Mouse (Mus musculus): ENCODE data around the gene Astl. TPM values are rescaled to one million over a fixed set of nuclear protein-coding genes. Genes with fewer than 3 reads are reported as not detected.

Gene Astl
- polyA plus RNA-seq, 2 experiments = 0.04 to 0.40 TPM

GRCm38 (mm10) chr2:127337531-127337930, 908 bp upstream of the Astl start:
- H3K9ac ChIP-seq (ENCODE audit: low read depth, low read length, severe bottlenecking) = no peak overlapping the region
- 0 out of 2 replicates have a peak, but pooled peaks cover 3% of the 10 kb centered on the region for H3K4me1 ChIP-seq (ENCODE audit: control insufficient read depth, insufficient read depth, low read length)
- WGBS = 64% methylated on average over 11 of the region's 11 CpGs
- H3K4me2 ChIP-seq (replicated peaks; ENCODE audit: low read depth, low read length, severe bottlenecking) = no peak overlapping the region
- peaks cover 13% of the 10 kb centered on the region; the same call in 1 of the 2 replicates for H3K27me3 ChIP-seq (ENCODE audit: control insufficient read depth, insufficient read depth, low read length)
- H3K36me3 ChIP-seq (ENCODE audit: control insufficient read depth, insufficient read depth, low read length) = no peaks in the 10 kb centered on the region
- ATAC-seq (ENCODE audit: low FRiP score, low read depth) (no peak), DNase-seq (ENCODE audit: low spot score) (no peak)
- H3K4me3 ChIP-seq (replicated peaks; ENCODE audit: low read length) = 0 out of 2 replicates have a peak overlapping the region, but pooled peaks have one; percentile 57
- TF ChIP-seq POLR2A (IDR thresholded peaks at IDR 0.05; ENCODE audit: borderline replicate concordance, extremely low read depth, insufficient read depth, insufficient read length) = no peak
- no peak overlapping the region for H3K27ac ChIP-seq (replicated peaks; ENCODE audit: low read depth, low read length)
- H3K9me3 ChIP-seq (ENCODE audit: control insufficient read depth, low read length) = no peaks in the 10 kb centered on the region

- Histone ChIP-seq H3K4me1 (ENCODE audit: control insufficient read depth, insufficient read depth, low read length) (0 out of 2 replicates have a peak, but pooled peaks cover 3% of the 10 kb centered on the region), H3K4me3 (replicated peaks; ENCODE audit: low read length) (no peak overlapping the region), H3K4me2 (replicated peaks; ENCODE audit: low read depth, low read length, severe bottlenecking) (no peak overlapping the region), H3K36me3 (ENCODE audit: control insufficient read depth, insufficient read depth, low read length) (no peaks in the 10 kb centered on the region), H3K9me3 (ENCODE audit: control insufficient read depth, low read length) (no peaks in the 10 kb centered on the region), H3K9ac (ENCODE audit: low read depth, low read length, severe bottlenecking) (no peak overlapping the region), H3K27me3 (ENCODE audit: control insufficient read depth, insufficient read depth, low read length) (peaks cover 13% of the 10 kb centered on the region; the same call in 1 of the 2 replicates), H3K27ac (replicated peaks; ENCODE audit: low read depth, low read length) (no peak overlapping the region)
- DNase-seq (ENCODE audit: low spot score) (no peak), ATAC-seq (ENCODE audit: low FRiP score, low read depth) (no peak)
- no peak for TF ChIP-seq POLR2A (IDR thresholded peaks at IDR 0.05; ENCODE audit: borderline replicate concordance, extremely low read depth, insufficient read depth, insufficient read length)
- WGBS = 53% methylated on average over 7 of the region's 7 CpGs
Observed at GRCm38 (mm10) chr2:127338012-127338411, 427 bp upstream of the Astl start.

GRCm38 (mm10) chr2:127338833-127339232, 394 bp downstream of the Astl start:
- no peak overlapping the region for H3K27ac ChIP-seq (replicated peaks; ENCODE audit: low read depth, low read length)
- no peak overlapping the region for H3K9ac ChIP-seq (ENCODE audit: low read depth, low read length, severe bottlenecking)
- peaks cover 13% of the 10 kb centered on the region; the same call in 1 of the 2 replicates for H3K27me3 ChIP-seq (ENCODE audit: control insufficient read depth, insufficient read depth, low read length)
- ATAC-seq (ENCODE audit: low FRiP score, low read depth) (no peak), DNase-seq (ENCODE audit: low spot score) (no peak)
- WGBS = 60% methylated on average over 4 of the region's 4 CpGs
- no peak for TF ChIP-seq POLR2A (IDR thresholded peaks at IDR 0.05; ENCODE audit: borderline replicate concordance, extremely low read depth, insufficient read depth, insufficient read length)
- no peaks in the 10 kb centered on the region for H3K9me3 ChIP-seq (ENCODE audit: control insufficient read depth, low read length)
- 0 out of 2 replicates have a peak, but pooled peaks cover 3% of the 10 kb centered on the region for H3K4me1 ChIP-seq (ENCODE audit: control insufficient read depth, insufficient read depth, low read length)
- H3K4me3 ChIP-seq (replicated peaks; ENCODE audit: low read length) = no peak overlapping the region
- H3K36me3 ChIP-seq (ENCODE audit: control insufficient read depth, insufficient read depth, low read length) = no peaks in the 10 kb centered on the region
- no peak overlapping the region for H3K4me2 ChIP-seq (replicated peaks; ENCODE audit: low read depth, low read length, severe bottlenecking)

GRCm38 (mm10) chr2:127339262-127339661, 823 bp downstream of the Astl start:
- Histone ChIP-seq H3K9me3 (ENCODE audit: control insufficient read depth, low read length) (no peaks in the 10 kb centered on the region), H3K4me1 (ENCODE audit: control insufficient read depth, insufficient read depth, low read length) (0 out of 2 replicates have a peak, but pooled peaks cover 3% of the 10 kb centered on the region), H3K27me3 (ENCODE audit: control insufficient read depth, insufficient read depth, low read length) (peaks cover 13% of the 10 kb centered on the region; the same call in 1 of the 2 replicates), H3K4me3 (replicated peaks; ENCODE audit: low read length) (no peak overlapping the region), H3K9ac (ENCODE audit: low read depth, low read length, severe bottlenecking) (no peak overlapping the region), H3K27ac (replicated peaks; ENCODE audit: low read depth, low read length) (no peak overlapping the region), H3K4me2 (replicated peaks; ENCODE audit: low read depth, low read length, severe bottlenecking) (no peak overlapping the region), H3K36me3 (ENCODE audit: control insufficient read depth, insufficient read depth, low read length) (no peaks in the 10 kb centered on the region)
- WGBS = 67% methylated on average over 6 of the region's 6 CpGs
- DNase-seq (ENCODE audit: low spot score) (no peak), ATAC-seq (ENCODE audit: low FRiP score, low read depth) (no peak)
- TF ChIP-seq POLR2A (IDR thresholded peaks at IDR 0.05; ENCODE audit: borderline replicate concordance, extremely low read depth, insufficient read depth, insufficient read length) = no peak

- H3K9ac ChIP-seq (ENCODE audit: low read depth, low read length, severe bottlenecking) = no peak overlapping the region
- DNase-seq (ENCODE audit: low spot score) = peak; percentile 53
- H3K4me1 ChIP-seq (ENCODE audit: control insufficient read depth, insufficient read depth, low read length) = no peaks in the 10 kb centered on the region
- peaks cover 10% of the 10 kb centered on the region; the same call in 1 of the 2 replicates for H3K27me3 ChIP-seq (ENCODE audit: control insufficient read depth, insufficient read depth, low read length)
- no peak overlapping the region for H3K4me3 ChIP-seq (replicated peaks; ENCODE audit: low read length)
- no peaks in the 10 kb centered on the region for H3K9me3 ChIP-seq (ENCODE audit: control insufficient read depth, low read length)
- no peak for ATAC-seq (ENCODE audit: low FRiP score, low read depth)
- H3K27ac ChIP-seq (replicated peaks; ENCODE audit: low read depth, low read length) = no peak overlapping the region
- no peaks in the 10 kb centered on the region for H3K36me3 ChIP-seq (ENCODE audit: control insufficient read depth, insufficient read depth, low read length)
- WGBS = 22% methylated on average over 3 of the region's 3 CpGs
- TF ChIP-seq POLR2A (IDR thresholded peaks at IDR 0.05; ENCODE audit: borderline replicate concordance, extremely low read depth, insufficient read depth, insufficient read length) = no peak
- no peak overlapping the region for H3K4me2 ChIP-seq (replicated peaks; ENCODE audit: low read depth, low read length, severe bottlenecking)
Observed at GRCm38 (mm10) chr2:127341159-127341558, 2.7 kb downstream of the Astl start.

Data from limb, embryonic 14.5 days (tissue).